Comparison of ENCODE assay signal across 13 mouse cellular contexts in the genomic region with DNA sequence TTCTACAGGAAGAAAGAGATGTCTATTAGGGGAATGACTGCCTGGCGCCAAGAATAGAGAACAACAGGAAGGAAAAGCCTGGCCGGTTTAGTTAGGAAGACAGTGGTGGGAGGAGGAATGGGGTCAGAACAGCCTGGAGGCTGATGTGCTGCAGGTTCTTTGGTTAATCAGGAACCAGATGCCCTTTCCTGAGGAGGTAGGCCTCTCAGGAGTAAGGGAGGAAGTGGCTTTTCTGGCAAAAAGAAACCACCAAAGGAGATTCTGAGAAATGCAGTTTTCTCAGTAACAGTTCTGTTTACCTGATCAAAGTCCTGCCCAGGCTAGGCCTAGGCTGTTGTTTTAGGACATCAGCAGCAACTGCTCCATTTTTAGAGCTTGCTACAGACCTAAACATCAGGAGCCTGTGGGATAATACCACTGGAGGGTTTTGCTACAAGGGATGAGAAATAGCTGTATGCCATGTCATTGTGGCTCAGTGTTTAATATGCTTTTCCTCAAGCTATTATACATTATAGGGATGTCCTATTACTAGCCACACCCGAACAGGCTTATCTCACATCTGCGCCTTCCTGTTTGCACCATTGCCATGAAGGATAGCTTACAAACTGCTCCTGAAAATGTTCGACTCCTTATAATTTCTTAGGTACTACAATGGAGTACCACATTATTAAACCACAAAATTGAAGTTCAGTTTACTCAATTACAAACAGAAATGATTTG. TPM values are rescaled to one million over a fixed set of nuclear protein-coding genes. Genes with fewer than 3 reads are reported as not detected.
DNase-seq lines count a peak whose midpoint lies in the region; ATAC-seq and TF ChIP-seq lines count a peak whose summit lies in the region.
"Had no signal": no experiment of that assay in that cellular context is flagged by ENCODE, and none has a peak within 500 bp of the region (broad histone marks: within the 10 kb centered on the region; RNA-seq: fewer than 3 reads in every experiment).

No protein-coding gene starts in this region.

- TF ChIP-seq POLR2A in MEL (IDR thresholded peaks at IDR 0.05; ENCODE audit: control insufficient read depth in 1 of 2, insufficient read depth in 1 of 2, low read depth in 1 of 2, low read length in 2 of 2, poor library complexity in 1 of 2): no peak

- H3K27me3 ChIP-seq in heart, embryonic 15.5 days: no peaks in the 10 kb centered on the region
- no peaks in the 10 kb centered on the region for H3K27me3 ChIP-seq in MEL (ENCODE audit: control insufficient read depth in 1 of 2, insufficient read depth in 2 of 2, low read length in 2 of 2)
- no peaks in the 10 kb centered on the region for H3K27me3 ChIP-seq in intestine, postnatal 0 days (replicated peaks; ENCODE audit: control insufficient read depth, insufficient read depth, low read length)
- no peaks in the 10 kb centered on the region for H3K27me3 ChIP-seq in liver, embryonic 16.5 days (ENCODE audit: control insufficient read depth, insufficient read depth, low read depth, low read length)
- H3K27me3 ChIP-seq: CH12.LX had no signal

- 56% methylated on average over 5 of the region's 5 CpGs for WGBS in heart, embryonic 15.5 days
- WGBS in intestine, postnatal 0 days: 35% methylated on average over 5 of the region's 5 CpGs
- 13% methylated on average over 5 of the region's 5 CpGs for WGBS in liver, embryonic 16.5 days (ENCODE audit: insufficient replicate concordance)

- H3K4me1 ChIP-seq in heart, embryonic 15.5 days (replicated peaks): 0 out of 2 replicates have a peak, but pooled peaks cover 3% of the 10 kb centered on the region
- peaks cover 15 to 32% of the 10 kb centered on the region in 2 experiments for H3K4me1 ChIP-seq in MEL (ENCODE audit: control insufficient read depth in 1 of 2, insufficient read depth in 2 of 2, low read length in 2 of 2)
- H3K4me1 ChIP-seq in intestine, postnatal 0 days (replicated peaks; ENCODE audit: control insufficient read depth, insufficient read depth, low read length): 0 out of 2 replicates have a peak, but pooled peaks cover 10% of the 10 kb centered on the region
- peaks cover 40% of the 10 kb centered on the region for H3K4me1 ChIP-seq in liver, embryonic 16.5 days (ENCODE audit: control insufficient read depth, low read depth, low read length)

- TF ChIP-seq EP300 in MEL (IDR thresholded peaks at IDR 0.05; ENCODE audit: low read depth in 1 of 2, low read length in 2 of 2): peak; percentile 34 to 44; a peak in 2 of 4 replicates

- no peaks in the 10 kb centered on the region for H3K9me3 ChIP-seq in heart, embryonic 15.5 days (replicated peaks)
- H3K9me3 ChIP-seq in MEL (replicated peaks; ENCODE audit: insufficient read depth, low read length): no peaks in the 10 kb centered on the region
- no peaks in the 10 kb centered on the region for H3K9me3 ChIP-seq in intestine, postnatal 0 days (ENCODE audit: control insufficient read depth)
- no peaks in the 10 kb centered on the region for H3K9me3 ChIP-seq in liver, embryonic 16.5 days (replicated peaks; ENCODE audit: control insufficient read depth, low read length)

- H3K27ac ChIP-seq in heart, embryonic 15.5 days: 0 out of 2 replicates have a peak overlapping the region, but pooled peaks have one; percentile 4
- peak overlapping the region; percentile 64 for H3K27ac ChIP-seq in MEL (ENCODE audit: control insufficient read depth, low read depth, low read length)
- peak overlapping the region; percentile 71 for H3K27ac ChIP-seq in intestine, postnatal 0 days (ENCODE audit: low read depth, low read length)
- peak overlapping the region; percentile 77 for H3K27ac ChIP-seq in liver, embryonic 16.5 days (ENCODE audit: low read length)

- ATAC-seq in heart, embryonic 15.5 days (replicated peaks; ENCODE audit: insufficient number of reproducible peaks, insufficient read depth, low FRiP score, low read depth): no peak
- peak; percentile 76 for ATAC-seq in intestine, postnatal 0 days
- ATAC-seq in liver, embryonic 16.5 days (ENCODE audit: low read depth): peak; percentile 39; the same call in 1 of the 2 replicates
- ATAC-seq in frontal cortex, adult (ENCODE audit: low TSS enrichment): no peak

- H3K9ac ChIP-seq in heart, embryonic 15.5 days: no peak overlapping the region
- H3K9ac ChIP-seq in MEL (ENCODE audit: control insufficient read depth, low read depth, low read length, poor library complexity, severe bottlenecking): peak overlapping the region; percentile 15
- H3K9ac ChIP-seq in intestine, postnatal 0 days (ENCODE audit: low read depth, low read length): no peak overlapping the region
- peak overlapping the region; percentile 44 for H3K9ac ChIP-seq in liver, embryonic 16.5 days (ENCODE audit: low read depth, low read length)

- TF ChIP-seq CTCF in MEL (IDR thresholded peaks at IDR 0.05 in 2 of 3, conservative IDR thresholded peaks at IDR 0.05 in 1 of 3; ENCODE audit: control insufficient read depth in 1 of 3, insufficient read depth in 1 of 3, low read depth in 2 of 3, low read length in 3 of 3, poor library complexity in 1 of 3, severe bottlenecking in 1 of 3): no peak
- TF ChIP-seq CTCF in intestine, postnatal 0 days (IDR thresholded peaks at IDR 0.05; ENCODE audit: low read depth): no peak

- no peak overlapping the region for H3K4me3 ChIP-seq in heart, embryonic 15.5 days
- H3K4me3 ChIP-seq in MEL (ENCODE audit: control insufficient read depth in 1 of 2, insufficient read depth in 1 of 2, low read depth in 2 of 2, low read length in 2 of 2): no peak overlapping the region
- no peak overlapping the region for H3K4me3 ChIP-seq in intestine, postnatal 0 days (ENCODE audit: low read depth, low read length)
- no peak overlapping the region for H3K4me3 ChIP-seq in liver, embryonic 16.5 days (ENCODE audit: low read depth, low read length)
- H3K4me3 ChIP-seq: myocyte had no signal

- no peaks in the 10 kb centered on the region for H3K36me3 ChIP-seq in heart, embryonic 15.5 days
- H3K36me3 ChIP-seq in MEL (ENCODE audit: control insufficient read depth in 1 of 2, insufficient read depth in 2 of 2, low read length in 2 of 2): peaks cover 0 to 34% of the 10 kb centered on the region in 2 experiments; a peak in 2 of 4 replicates
- no peaks in the 10 kb centered on the region for H3K36me3 ChIP-seq in intestine, postnatal 0 days (ENCODE audit: control insufficient read depth, insufficient read depth)
- H3K36me3 ChIP-seq in liver, embryonic 16.5 days (ENCODE audit: control insufficient read depth, insufficient read depth): no peaks in the 10 kb centered on the region

- no peaks in the 10 kb centered on the region for H3K79me2 ChIP-seq in MEL (ENCODE audit: control insufficient read depth, insufficient read depth, low read length, poor library complexity)

- no peak for DNase-seq in heart, postnatal 25 days (ENCODE audit: low spot score)
- peak; percentile 61 for DNase-seq in MEL (ENCODE audit: low read depth, low spot score)
- no peak for DNase-seq in layer of hippocampus, adult 18-20 months (ENCODE audit: low spot score in 2 of 2)
- no peak for DNase-seq in spleen, postnatal 14 days (ENCODE audit: low spot score in 2 of 2)
- DNase-seq: adrenal gland, postnatal 14 days; gastrocnemius, postnatal 10 days; layer of hippocampus, postnatal 36 days had no signal

- intact Hi-C loops in heart, postnatal 25 days (cut with DNase I): no loop called here

- H3K4me2 ChIP-seq in heart, embryonic 15.5 days: no peak overlapping the region
- 0 out of 2 replicates have a peak overlapping the region, but pooled peaks have one; percentile 10 for H3K4me2 ChIP-seq in intestine, postnatal 0 days (replicated peaks; ENCODE audit: low read depth)
- peak overlapping the region; percentile 28; the same call in 1 of the 2 replicates for H3K4me2 ChIP-seq in liver, embryonic 16.5 days (ENCODE audit: low read depth, low read length)

- TF ChIP-seq RAD21 in MEL (IDR thresholded peaks at IDR 0.05; ENCODE audit: low read depth, low read length): no peak

RNA-seq across cellular contexts. Expression of a gene that starts 11.8 kb away (rescaled TPM):
- polyA plus RNA-seq in heart, embryonic 15.5 days (2015; fragmentation: Nextera tagmentation; extraction: Ambion mirVana): 48.2 and 53.2 TPM in 2 replicates
- total RNA-seq in heart, postnatal 25 days (2021): 10 to 100 TPM; 54.4 to 63.1 TPM
- total RNA-seq in MEL (2012; rRNA removed): 1,889 and 1,922 TPM in 2 replicates
- 10 to 100 TPM in 1 of 2 experiments, not detected in 1; 11.7 TPM for polyA plus RNA-seq in MEL (2012; ENCODE audit: insufficient read depth in 1 of 2, insufficient read length in 2 of 2, low read depth in 1 of 2, low replicate concordance in 2 of 2, missing spikeins in 1 of 2)
- 34.7 and 35.3 TPM in 2 replicates for polyA plus RNA-seq in intestine, postnatal 0 days (2015; fragmentation: Nextera tagmentation; extraction: Ambion mirVana)
- polyA plus RNA-seq in liver, embryonic 16.5 days (2015; fragmentation: Nextera tagmentation; extraction: Ambion mirVana): 126 and 155 TPM in 2 replicates
- 100 to 1,000 TPM; 152 to 153 TPM for total RNA-seq in layer of hippocampus, adult 18-20 months (2021)

RNA-seq across cellular contexts. Expression of a gene that starts 17.6 kb away (rescaled TPM):
- polyA plus RNA-seq in heart, embryonic 15.5 days (2015; fragmentation: Nextera tagmentation; extraction: Ambion mirVana): 2.0 and 2.2 TPM in 2 replicates
- total RNA-seq in heart, postnatal 25 days (2021): 1 to 10 TPM; 3.4 to 3.6 TPM
- total RNA-seq in MEL (2012; rRNA removed): 150 and 212 TPM in 2 replicates
- polyA plus RNA-seq in MEL (2012; ENCODE audit: insufficient read depth in 1 of 2, insufficient read length in 2 of 2, low read depth in 1 of 2, low replicate concordance in 2 of 2, missing spikeins in 1 of 2): 1 to 10 TPM in 1 of 2 experiments, not detected in 1; 1.4 TPM
- 1.6 and 2.3 TPM in 2 replicates for polyA plus RNA-seq in intestine, postnatal 0 days (2015; fragmentation: Nextera tagmentation; extraction: Ambion mirVana)
- polyA plus RNA-seq in liver, embryonic 16.5 days (2015; fragmentation: Nextera tagmentation; extraction: Ambion mirVana): 6.6 and 7.7 TPM in 2 replicates
- total RNA-seq in layer of hippocampus, adult 18-20 months (2021): 10 to 100 TPM; 11.8 to 13.6 TPM

RNA-seq across cellular contexts. Expression of a gene that starts 19.0 kb away (rescaled TPM):
- 1.2 and 1.6 TPM in 2 replicates for polyA plus RNA-seq in heart, embryonic 15.5 days (2015; fragmentation: Nextera tagmentation; extraction: Ambion mirVana)
- 1 to 10 TPM; 2.4 to 4.8 TPM for total RNA-seq in heart, postnatal 25 days (2021)
- total RNA-seq in MEL (2012; rRNA removed): 924 and 1,082 TPM in 2 replicates
- polyA plus RNA-seq in MEL (2012; ENCODE audit: insufficient read depth in 1 of 2, insufficient read length in 2 of 2, low read depth in 1 of 2, low replicate concordance in 2 of 2, missing spikeins in 1 of 2): under 1 TPM in 1 of 2 experiments, not detected in 1; 0.14 TPM
- 0.97 and 1.3 TPM in 2 replicates for polyA plus RNA-seq in intestine, postnatal 0 days (2015; fragmentation: Nextera tagmentation; extraction: Ambion mirVana)
- polyA plus RNA-seq in liver, embryonic 16.5 days (2015; fragmentation: Nextera tagmentation; extraction: Ambion mirVana): 2.2 and 3.8 TPM in 2 replicates
- 1 to 10 TPM; 3.8 to 7.1 TPM for total RNA-seq in layer of hippocampus, adult 18-20 months (2021)

RNA-seq across cellular contexts. Expression of a gene that starts 19.2 kb away (rescaled TPM):
- polyA plus RNA-seq in heart, embryonic 15.5 days (2015; fragmentation: Nextera tagmentation; extraction: Ambion mirVana): 0.97 and 1.5 TPM in 2 replicates
- total RNA-seq in heart, postnatal 25 days (2021): 10 to 100 TPM; 16.8 to 17.6 TPM
- total RNA-seq in MEL (2012; rRNA removed): 1,093 and 1,255 TPM in 2 replicates
- polyA plus RNA-seq in MEL (2012; ENCODE audit: insufficient read depth in 1 of 2, insufficient read length in 2 of 2, low read depth in 1 of 2, low replicate concordance in 2 of 2, missing spikeins in 1 of 2): 1 to 10 TPM in 1 of 2 experiments, not detected in 1; 2.2 TPM
- polyA plus RNA-seq in intestine, postnatal 0 days (2015; fragmentation: Nextera tagmentation; extraction: Ambion mirVana): 0.64 and 1.3 TPM in 2 replicates
- polyA plus RNA-seq in liver, embryonic 16.5 days (2015; fragmentation: Nextera tagmentation; extraction: Ambion mirVana): 3.7 and 5.9 TPM in 2 replicates
- 10 to 100 TPM; 24.1 to 24.2 TPM for total RNA-seq in layer of hippocampus, adult 18-20 months (2021)

RNA-seq across cellular contexts. Expression of a gene that starts 22.0 kb away (rescaled TPM):
- 4.3 and 4.6 TPM in 2 replicates for polyA plus RNA-seq in heart, embryonic 15.5 days (2015; fragmentation: Nextera tagmentation; extraction: Ambion mirVana)
- 10 to 100 TPM; 28.4 to 48.1 TPM for total RNA-seq in heart, postnatal 25 days (2021)
- 2,580 and 3,348 TPM in 2 replicates for total RNA-seq in MEL (2012; rRNA removed)
- 10 to 100 TPM in 1 of 2 experiments, not detected in 1; 14.7 TPM for polyA plus RNA-seq in MEL (2012; ENCODE audit: insufficient read depth in 1 of 2, insufficient read length in 2 of 2, low read depth in 1 of 2, low replicate concordance in 2 of 2, missing spikeins in 1 of 2)
- 3.1 and 4.4 TPM in 2 replicates for polyA plus RNA-seq in intestine, postnatal 0 days (2015; fragmentation: Nextera tagmentation; extraction: Ambion mirVana)
- 10.6 and 13.5 TPM in 2 replicates for polyA plus RNA-seq in liver, embryonic 16.5 days (2015; fragmentation: Nextera tagmentation; extraction: Ambion mirVana)
- 10 to 100 TPM; 58.3 to 66.2 TPM for total RNA-seq in layer of hippocampus, adult 18-20 months (2021)

Comparison
In these comparisons a context has a peak if more than half of its experiments do, and no peak if none do; other contexts are left out.
1. ATAC-seq: peak in intestine, postnatal 0 days (single experiment) and liver, embryonic 16.5 days (single experiment); none in heart, embryonic 15.5 days (single experiment) and frontal cortex, adult (single experiment).
2. H3K27ac ChIP-seq: peak in every context shown above with its lines; median percentile 77 in liver, embryonic 16.5 days; 71 in intestine, postnatal 0 days; 64 in MEL; 4 in heart, embryonic 15.5 days.
3. H3K9ac ChIP-seq: peak in MEL (single experiment) and liver, embryonic 16.5 days (single experiment); none in heart, embryonic 15.5 days (single experiment) and intestine, postnatal 0 days (single experiment).